Mouse (Mus musculus) adipocyte (in vitro differentiated cells): Measurements from ENCODE around the gene Catsper3.

Experiments
- DNase-seq: peaks from one replicate; pipeline ENCODE4 v3.0.0-alpha.2; 2016; ENCODE audit warnings: low spot score

Gene Catsper3

GRCm38 (mm10) chr13:55852205-55852604 lies 67.8 kb downstream of the Catsper3 start:
- DNase-seq = no peak

DNA sequence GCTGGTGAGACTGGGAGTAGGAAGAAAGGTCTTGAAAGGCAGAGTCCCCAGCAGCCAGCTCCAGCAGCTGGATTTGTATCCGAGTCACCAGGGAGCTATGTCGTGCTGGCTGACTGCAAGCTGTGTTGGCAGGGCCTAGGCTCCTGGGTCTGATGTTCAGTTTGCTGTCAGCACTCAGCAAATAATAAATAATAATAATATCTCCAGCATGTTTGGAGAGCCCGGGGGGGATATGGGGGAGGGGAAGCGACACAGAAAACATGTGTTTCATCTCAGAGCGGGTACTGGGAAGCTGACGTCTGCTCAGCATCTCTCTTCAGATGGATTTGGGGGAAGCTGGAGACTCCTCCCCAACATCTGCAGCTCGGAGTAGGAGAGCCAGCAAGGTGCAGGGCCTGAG lies 71.4 kb downstream of the Catsper3 start:
- DNase-seq = peak; percentile 39

DNA sequence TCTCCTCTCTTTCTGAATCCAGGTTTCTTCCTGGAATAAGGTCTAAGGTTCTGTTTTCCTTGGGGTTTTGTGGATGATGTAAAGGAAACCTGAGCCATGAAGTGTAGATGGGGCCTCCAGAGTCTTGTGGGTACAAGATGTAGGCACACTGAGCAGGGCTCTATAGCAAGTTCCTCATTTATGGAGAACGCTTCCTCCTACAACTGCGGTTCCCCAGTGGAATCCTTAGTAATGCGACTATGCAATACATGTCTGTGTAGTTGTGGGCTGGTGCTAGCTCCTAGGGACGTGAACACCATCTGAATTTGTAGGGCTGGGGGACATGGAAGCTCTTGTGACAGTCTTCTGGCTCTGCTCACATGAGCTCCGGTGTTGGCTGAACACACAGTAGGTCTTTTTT lies 74.1 kb downstream of the Catsper3 start:
- DNase-seq = no peak
